Mouse (Mus musculus) embryonic facial prominence, embryonic 13.5 days (tissue): ENCODE results near the gene Gm10720. TPM values are rescaled to one million over a fixed set of nuclear protein-coding genes. Genes with fewer than 3 reads are reported as not detected.
"Not testable (repeated sequence)": the region's sequence is repeated elsewhere in the genome, so short reads cannot be mapped to it uniquely, and the experiment has no call there.

Source experiments
- ATAC-seq: fragments of 200-750 bp; cut with Nextera tagmentation; 2 replicates; pipeline ENCODE4 v1.8.0; 2017; ENCODE audit warnings: low read depth; ENCODE audit not compliant: insufficient number of reproducible peaks, insufficient read depth, low FRiP score, low TSS enrichment
- H3K27ac ChIP-seq: fragments of 300-500 bp; sonication (generic); 2 replicates; pipeline ENCODE4 v1.5.1; 2015; ENCODE audit warnings: moderate library complexity, mild to moderate bottlenecking, inconsistent platforms
- H3K27me3 ChIP-seq: fragments of 300-500 bp; sonication (generic); 2 replicates; pipeline ENCODE4 v1.6.1; 2015; ENCODE audit warnings: mild to moderate bottlenecking, inconsistent platforms
- H3K36me3 ChIP-seq: fragments of 300-500 bp; sonication (generic); 2 replicates; pipeline ENCODE4 v1.6.1; 2015; ENCODE audit warnings: mild to moderate bottlenecking, inconsistent platforms
- H3K4me1 ChIP-seq: fragments of 300-500 bp; sonication (generic); 2 replicates; pipeline ENCODE4 v1.6.1; 2015; ENCODE audit warnings: inconsistent platforms
- H3K4me2 ChIP-seq: fragments of 300-500 bp; sonication (generic); 2 replicates; pipeline ENCODE4 v1.6.1; 2015; ENCODE audit warnings: moderate library complexity, mild to moderate bottlenecking, inconsistent platforms
- H3K4me3 ChIP-seq: fragments of 300-500 bp; sonication (generic); 2 replicates; pipeline ENCODE4 v1.5.1; 2015; ENCODE audit warnings: mild to moderate bottlenecking, inconsistent platforms
- H3K9ac ChIP-seq: fragments of 300-500 bp; sonication (generic); 2 replicates; pipeline ENCODE4 v1.6.1; 2015; ENCODE audit warnings: mild to moderate bottlenecking, inconsistent platforms
- H3K9me3 ChIP-seq: fragments of 300-500 bp; sonication (generic); 2 replicates; pipeline ENCODE4 v1.6.1; 2016; ENCODE audit warnings: inconsistent platforms
- WGBS: fragments of 180-500 bp; shearing (Covaris S2); methylation state at CpG from one replicate; pipeline ENCODE4 v1.1.7; 2015; ENCODE audit warnings: mixed read lengths; 5-methylcytosine and 5-hydroxymethylcytosine counted together
- polyA plus RNA-seq: library from polyadenylated mRNA; unstranded; fragments of >200 nt; fragmentation: Nextera tagmentation; extraction: Ambion mirVana; gene quantifications from 2 replicates; pipeline ENCODE4 v1.2.1, GENCODE M21; 2015

Gene Gm10720
- polyA plus RNA-seq, 1 experiment from 2014 or later, result not detected

- H3K9ac ChIP-seq, result not testable (repeated sequence)
Measured at GRCm38 (mm10) chr9:3015896-3016295, 442 bp downstream of the Gm10720 start.

GRCm38 (mm10) chr9:3017108-3017507, 1.7 kb downstream of the Gm10720 start, which contains the start of gene Gm10719:
Gm10719 (plus strand) TSS chr9:3017408.
- H3K27me3 ChIP-seq, H3K27ac ChIP-seq, H3K4me1 ChIP-seq, H3K4me3 ChIP-seq, ATAC-seq, H3K9ac ChIP-seq, H3K4me2 ChIP-seq, H3K36me3 ChIP-seq, H3K9me3 ChIP-seq: not testable (repeated sequence)
- 55% methylated on average over 1 of the region's 9 CpGs for WGBS

More at GRCm38 (mm10) chr9:3015896-3016295, 442 bp downstream of the Gm10720 start:
- not testable (repeated sequence) for H3K9me3 ChIP-seq, H3K36me3 ChIP-seq, H3K4me1 ChIP-seq, H3K27ac ChIP-seq, ATAC-seq, H3K4me2 ChIP-seq, H3K4me3 ChIP-seq, H3K27me3 ChIP-seq
- WGBS, result 75% methylated on average over 6 of the region's 6 CpGs

DNA sequence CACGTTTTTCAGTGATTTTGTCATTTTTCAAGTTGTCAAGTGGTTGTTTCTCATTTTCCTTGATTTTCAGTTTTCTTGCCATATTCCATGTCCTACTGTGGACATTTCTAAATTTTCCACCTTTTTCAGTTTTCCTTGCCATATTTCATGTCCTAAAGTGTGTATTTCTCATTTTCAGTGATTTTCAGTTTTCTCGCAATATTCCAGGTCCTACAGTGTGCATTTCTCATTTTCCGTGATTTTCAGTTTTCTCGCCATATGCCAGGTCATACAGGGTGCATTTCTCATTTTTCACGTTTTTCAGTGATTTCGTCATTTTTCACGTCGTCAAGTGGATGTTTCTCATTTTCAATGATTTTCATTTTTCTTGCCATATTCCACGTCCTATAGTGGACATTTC, 3.5 kb downstream of the Gm10720 start:
- not testable (repeated sequence) for ATAC-seq
- 64% methylated on average over 9 of the region's 9 CpGs for WGBS

GRCm38 (mm10) chr9:3019835-3020727, 4.6 kb downstream of the Gm10720 start:
- H3K36me3 ChIP-seq, H3K4me3 ChIP-seq, H3K27ac ChIP-seq, H3K27me3 ChIP-seq, H3K4me1 ChIP-seq, H3K9me3 ChIP-seq, H3K9ac ChIP-seq, H3K4me2 ChIP-seq: not testable (repeated sequence)
- 77% methylated on average over 17 of the region's 19 CpGs for WGBS
- ATAC-seq, result peak; percentile 67; the same call in 1 of the 2 replicates

More for the DNA sequence above, 3.5 kb downstream of the Gm10720 start:
- H3K4me1 ChIP-seq, H3K9ac ChIP-seq, H3K27me3 ChIP-seq, H3K4me2 ChIP-seq, H3K27ac ChIP-seq, H3K4me3 ChIP-seq, H3K36me3 ChIP-seq, H3K9me3 ChIP-seq: not testable (repeated sequence)

DNA sequence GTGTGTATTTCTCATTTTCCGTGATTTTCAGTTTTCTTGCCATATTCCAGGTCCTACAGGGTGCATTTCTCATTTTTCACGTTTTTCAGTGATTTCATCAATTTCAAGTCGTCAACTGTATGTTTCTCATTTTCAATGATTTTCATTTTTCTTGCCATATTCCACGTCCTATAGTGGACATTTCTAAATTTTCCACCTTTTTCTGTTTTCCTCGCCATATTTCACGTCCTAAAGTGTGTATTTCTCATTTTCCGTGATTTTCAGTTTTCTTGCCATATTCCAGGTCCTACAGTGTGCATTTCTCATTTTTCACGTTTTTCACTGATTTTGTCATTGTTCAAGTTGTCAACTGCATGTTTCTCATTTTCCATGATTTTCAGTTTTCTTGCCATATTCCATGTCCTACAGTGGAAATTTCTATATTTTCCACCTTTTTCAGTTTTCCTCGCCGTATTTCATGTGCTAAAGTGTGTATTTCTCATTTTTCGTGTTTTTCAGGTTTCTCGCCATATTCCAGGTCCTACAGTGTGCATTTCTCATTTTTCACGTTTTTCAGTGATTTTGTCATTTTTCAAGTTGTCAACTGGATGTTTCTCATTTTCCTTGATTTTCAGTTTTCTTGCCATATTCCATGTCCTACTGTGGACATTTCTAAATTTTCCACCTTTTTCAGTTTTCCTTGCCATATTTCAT, 7.0 kb downstream of the Gm10720 start:
- H3K4me1 ChIP-seq, H3K9ac ChIP-seq, H3K9me3 ChIP-seq, H3K36me3 ChIP-seq, H3K27me3 ChIP-seq, H3K4me3 ChIP-seq, H3K4me2 ChIP-seq, H3K27ac ChIP-seq, ATAC-seq: not testable (repeated sequence)
- 73% methylated on average over 11 of the region's 13 CpGs for WGBS

GRCm38 (mm10) chr9:3023312-3023984, 8.0 kb downstream of the Gm10720 start, which contains the start of gene Gm10718:
Gm10718 (plus strand) TSS chr9:3023547.
- not testable (repeated sequence) for H3K4me1 ChIP-seq, H3K9me3 ChIP-seq, H3K27ac ChIP-seq, H3K9ac ChIP-seq, ATAC-seq, H3K4me2 ChIP-seq, H3K27me3 ChIP-seq, H3K4me3 ChIP-seq, H3K36me3 ChIP-seq
- WGBS, result 76% methylated on average over 12 of the region's 13 CpGs

DNA sequence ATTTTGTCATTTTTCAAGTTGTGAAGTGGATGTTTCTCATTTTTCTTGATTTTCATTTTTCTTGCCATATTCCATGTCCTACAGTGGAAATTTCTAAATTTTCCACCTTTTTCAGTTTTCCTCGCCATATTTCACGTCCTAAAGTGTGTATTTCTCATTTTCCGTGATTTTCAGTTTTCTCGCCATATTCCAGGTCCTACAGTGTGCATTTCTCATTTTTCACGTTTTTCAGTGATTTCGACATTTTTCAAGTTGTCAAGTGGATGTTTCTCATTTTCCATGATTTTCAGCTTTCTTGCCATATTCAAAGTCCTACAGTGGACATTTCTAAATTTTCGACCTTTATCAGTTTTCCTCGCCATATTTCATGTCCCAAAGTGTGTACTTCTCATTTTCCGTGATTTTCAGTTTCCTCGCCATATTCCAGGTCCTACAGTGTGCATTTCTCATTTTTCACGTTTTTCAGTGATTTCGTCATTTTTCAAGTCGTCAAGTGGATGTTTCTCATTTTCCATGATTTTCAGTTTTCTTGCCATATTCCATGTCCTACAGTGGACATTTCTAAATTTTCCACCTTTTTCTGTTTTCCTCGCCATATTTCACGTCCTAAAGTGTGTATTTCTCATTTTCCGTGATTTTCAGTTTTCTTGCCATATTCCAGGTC, 8.7 kb downstream of the Gm10720 start:
- H3K27me3 ChIP-seq, H3K36me3 ChIP-seq, ATAC-seq, H3K9ac ChIP-seq, H3K4me3 ChIP-seq, H3K4me1 ChIP-seq, H3K9me3 ChIP-seq, H3K4me2 ChIP-seq, H3K27ac ChIP-seq: not testable (repeated sequence)
- 77% methylated on average over 16 of the region's 16 CpGs for WGBS

GRCm38 (mm10) chr9:3024912-3025467, 9.5 kb downstream of the Gm10720 start, which contains the start of gene Gm10717:
Gm10717 (plus strand) TSS chr9:3025417.
- not testable (repeated sequence) for H3K27me3 ChIP-seq, H3K27ac ChIP-seq, H3K9ac ChIP-seq, H3K36me3 ChIP-seq, H3K4me2 ChIP-seq, ATAC-seq, H3K4me3 ChIP-seq, H3K4me1 ChIP-seq, H3K9me3 ChIP-seq
- 70% methylated on average over 12 of the region's 12 CpGs for WGBS

DNA sequence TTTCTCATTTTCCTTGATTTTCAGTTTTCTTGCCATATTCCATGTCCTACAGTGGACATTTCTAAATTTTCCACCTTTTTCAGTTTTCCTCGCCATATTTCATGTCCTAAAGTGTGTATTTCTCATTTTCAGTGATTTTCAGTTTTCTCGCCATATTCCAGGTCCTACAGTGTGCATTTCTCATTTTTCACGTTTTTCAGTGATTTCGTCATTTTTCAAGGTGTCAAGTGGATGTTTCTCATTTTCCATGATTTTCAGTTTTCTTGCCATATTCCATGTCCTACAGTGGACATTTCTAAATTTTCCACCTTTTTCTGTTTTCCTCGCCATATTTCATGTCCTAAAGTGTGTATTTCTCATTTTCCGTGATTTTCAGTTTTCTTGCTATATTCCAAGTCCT, 10.2 kb downstream of the Gm10720 start:
- not testable (repeated sequence) for H3K27me3 ChIP-seq, H3K27ac ChIP-seq, H3K4me2 ChIP-seq, H3K4me1 ChIP-seq, H3K36me3 ChIP-seq, H3K4me3 ChIP-seq, H3K9ac ChIP-seq, H3K9me3 ChIP-seq, ATAC-seq
- WGBS, result 73% methylated on average over 5 of the region's 6 CpGs

- H3K4me2 ChIP-seq, H3K27me3 ChIP-seq, H3K4me1 ChIP-seq, ATAC-seq, H3K27ac ChIP-seq, H3K4me3 ChIP-seq, H3K36me3 ChIP-seq, H3K9ac ChIP-seq, H3K9me3 ChIP-seq: not testable (repeated sequence)
- WGBS, result 75% methylated on average over 5 of the region's 5 CpGs
Measured at GRCm38 (mm10) chr9:3026136-3026535, 10.7 kb downstream of the Gm10720 start.

DNA sequence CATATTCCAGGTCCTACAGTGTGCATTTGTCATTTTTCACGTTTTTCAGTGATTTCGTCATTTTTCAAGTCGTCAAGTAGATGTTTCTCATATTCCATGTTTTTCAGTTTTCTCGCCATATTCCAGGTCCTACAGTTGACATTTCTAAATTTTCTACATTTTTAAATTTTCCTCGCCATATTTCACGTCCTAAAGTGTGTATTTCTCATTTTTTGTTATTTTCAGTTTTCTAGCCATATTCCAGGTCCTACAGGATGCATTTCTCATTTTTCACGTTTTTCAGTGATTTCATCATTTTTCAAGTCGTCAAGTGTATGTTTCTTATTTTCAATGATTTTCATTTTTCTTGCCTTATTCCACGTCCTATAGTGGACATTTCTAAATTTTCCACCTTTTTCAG, 11.3 kb downstream of the Gm10720 start:
- 68% methylated on average over 9 of the region's 9 CpGs for WGBS
- not testable (repeated sequence) for H3K9me3 ChIP-seq, ATAC-seq, H3K4me2 ChIP-seq, H3K9ac ChIP-seq, H3K27me3 ChIP-seq, H3K27ac ChIP-seq, H3K4me3 ChIP-seq, H3K4me1 ChIP-seq, H3K36me3 ChIP-seq
